Mouse (Mus musculus): ENCODE measurements around the gene Ckap2l.
A peak's percentile ranks its signal among the peaks of the same experiment; 100 is the strongest.

Ckap2l gene

GRCm38 (mm10) chr2:129296671-129297588 lies at the start of gene Ckap2l:
Gene Ckap2l, minus strand, starts transcription at chr2:129297212.
- DNase-seq, result peak; percentile 99

- no peak for DNase-seq
Measured at GRCm38 (mm10) chr2:129338138-129338621, 41.2 kb upstream of the Ckap2l start.

- no peak for DNase-seq
Measured at GRCm38 (mm10) chr2:129333471-129333870, 36.5 kb upstream of the Ckap2l start.

GRCm38 (mm10) chr2:129330540-129330939 lies 33.5 kb upstream of the Ckap2l start:
- DNase-seq, result no peak

GRCm38 (mm10) chr2:129330024-129330423 lies 33.0 kb upstream of the Ckap2l start:
- DNase-seq, result no peak

- no peak for DNase-seq
Measured at GRCm38 (mm10) chr2:129328238-129328637, 31.2 kb upstream of the Ckap2l start.

GRCm38 (mm10) chr2:129324216-129324615 lies 27.2 kb upstream of the Ckap2l start:
- DNase-seq, result no peak

- peak; percentile 49 for DNase-seq
Measured at GRCm38 (mm10) chr2:129322117-129322635, 25.2 kb upstream of the Ckap2l start.

- peak; percentile 21 for DNase-seq
Measured at GRCm38 (mm10) chr2:129320033-129320605, 23.1 kb upstream of the Ckap2l start.

- DNase-seq, result no peak
Measured at GRCm38 (mm10) chr2:129315831-129316230, 18.8 kb upstream of the Ckap2l start.

- no peak for DNase-seq
Measured at GRCm38 (mm10) chr2:129314880-129315279, 17.9 kb upstream of the Ckap2l start.

GRCm38 (mm10) chr2:129313934-129314333 lies 16.9 kb upstream of the Ckap2l start:
- DNase-seq, result no peak

- DNase-seq, result no peak
Measured at GRCm38 (mm10) chr2:129309836-129310235, 12.8 kb upstream of the Ckap2l start, which contains the start of gene Il1a. Gene Il1a, minus strand, starts transcription at chr2:129309972.

- DNase-seq, result no peak
Measured at GRCm38 (mm10) chr2:129306020-129306419, 9.0 kb upstream of the Ckap2l start.

GRCm38 (mm10) chr2:129297589-129297982 lies 574 bp upstream of the Ckap2l start:
- no peak for DNase-seq

- DNase-seq, result no peak
Measured at GRCm38 (mm10) chr2:129296086-129296485, 926 bp downstream of the Ckap2l start.

- DNase-seq, result no peak
Measured at GRCm38 (mm10) chr2:129295075-129295474, 1.9 kb downstream of the Ckap2l start.

GRCm38 (mm10) chr2:129273823-129274222 lies 23.2 kb downstream of the Ckap2l start:
- no peak for DNase-seq

GRCm38 (mm10) chr2:129270621-129271020 lies 26.4 kb downstream of the Ckap2l start:
- no peak for DNase-seq

GRCm38 (mm10) chr2:129269986-129270385 lies 27.0 kb downstream of the Ckap2l start:
- DNase-seq, result no peak

- no peak for DNase-seq
Measured at GRCm38 (mm10) chr2:129269161-129269643, 27.8 kb downstream of the Ckap2l start.

GRCm38 (mm10) chr2:129267738-129268137 lies 29.3 kb downstream of the Ckap2l start:
- no peak for DNase-seq

GRCm38 (mm10) chr2:129265316-129265715 lies 31.7 kb downstream of the Ckap2l start:
- no peak for DNase-seq

- DNase-seq, result no peak
Measured at GRCm38 (mm10) chr2:129263073-129263472, 33.9 kb downstream of the Ckap2l start.
